Mouse (Mus musculus): Measurements from ENCODE around the gene Ptprc.

DNA sequence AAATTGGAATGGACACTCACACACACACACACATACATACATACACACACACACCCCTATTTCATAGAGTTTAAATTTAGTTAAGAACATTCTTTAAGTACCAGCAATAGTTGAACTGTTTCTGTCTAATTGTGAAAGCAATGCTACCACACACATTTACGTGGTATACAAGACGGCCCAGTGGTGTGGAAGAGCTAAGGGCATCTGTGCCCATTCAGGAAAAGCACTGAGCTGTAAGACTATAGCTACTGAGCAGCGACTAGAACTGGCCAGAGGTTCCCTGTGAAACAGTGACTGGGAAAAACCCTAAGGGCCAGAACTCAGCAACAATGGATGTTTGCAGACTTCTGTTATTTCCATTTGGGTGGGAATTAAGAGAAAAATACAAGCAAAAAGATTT is 17.3 kb downstream of the Ptprc start:
- TF ChIP-seq POLR2A (IDR thresholded peaks at IDR 0.05; ENCODE audit: insufficient read depth, low read length) (no peak), CTCF (IDR thresholded peaks at IDR 0.05; ENCODE audit: low read depth, low read length) (no peak)

Data from ES-Bruce4 (cell line).